Mouse (Mus musculus): ENCODE measurements around the gene Rad51b.

- TF ChIP-seq EP300 (IDR thresholded peaks at IDR 0.05; ENCODE audit: low read length) (no peak), BHLHE40 (IDR thresholded peaks at IDR 0.05; ENCODE audit: low read depth, low read length) (no peak), MAFK (IDR thresholded peaks at IDR 0.05; ENCODE audit: insufficient replicate concordance, low read length) (no peak), POLR2A (IDR thresholded peaks at IDR 0.05; ENCODE audit: low read depth, low read length) (no peak), HCFC1 (IDR thresholded peaks at IDR 0.05; ENCODE audit: low read depth, low read length) (no peak), NELFE (IDR thresholded peaks at IDR 0.05; ENCODE audit: low read depth, low read length) (no peak), UBTF (IDR thresholded peaks at IDR 0.05; ENCODE audit: low read depth, low read length) (no peak), CTCF (conservative IDR thresholded peaks at IDR 0.05 in 1 of 2, IDR thresholded peaks at IDR 0.05 in 1 of 2; ENCODE audit: low read depth in 2 of 2, low read length in 2 of 2) (no peak), ELF1 (IDR thresholded peaks at IDR 0.05; ENCODE audit: low read depth, low read length) (no peak), SIN3A (IDR thresholded peaks at IDR 0.05; ENCODE audit: low read length) (no peak), USF1 (IDR thresholded peaks at IDR 0.05; ENCODE audit: low read depth, low read length) (no peak), MAZ (IDR thresholded peaks at IDR 0.05; ENCODE audit: low read depth, low read length) (no peak)
Measured at GRCm38 (mm10) chr12:79789481-79789880, 492.4 kb downstream of the Rad51b start.
